ENCODE assay signal across 1 mouse cellular context in genomic region chr9:22084667-22085021, GRCm38 (mm10).
TF ChIP-seq lines count a peak whose summit lies in the region.

No protein-coding gene starts in this region.

TF ChIP-seq in MEL, 35 proteins besides CTCF, POLR2A, EP300 and RAD21 (continued from another document):
- TF ChIP-seq MAFK (IDR thresholded peaks at IDR 0.05; ENCODE audit: borderline replicate concordance, low read depth, low read length) (no peak), KAT2A (conservative IDR thresholded peaks at IDR 0.05; ENCODE audit: low read depth, low read length) (no peak), RCOR1 (IDR thresholded peaks at IDR 0.05; ENCODE audit: low read depth, low read length) (peak; percentile 98), NRF1 (IDR thresholded peaks at IDR 0.05; ENCODE audit: insufficient read depth, low read depth, low read length, poor library complexity, severe bottlenecking) (no peak), NELFE (IDR thresholded peaks at IDR 0.05; ENCODE audit: low read depth, low read length) (no peak), GABPA (IDR thresholded peaks at IDR 0.05; ENCODE audit: low read depth, low read length) (no peak), SIN3A (IDR thresholded peaks at IDR 0.05; ENCODE audit: low read length) (no peak), ZMIZ1 (IDR thresholded peaks at IDR 0.05; ENCODE audit: low read depth, low read length) (no peak), SMC3 (IDR thresholded peaks at IDR 0.05; ENCODE audit: low read depth, low read length) (no peak), USF1 (IDR thresholded peaks at IDR 0.05; ENCODE audit: low read depth, low read length) (no peak), MXI1 (IDR thresholded peaks at IDR 0.05; ENCODE audit: low read depth, low read length) (no peak), E2F4 (IDR thresholded peaks at IDR 0.05; ENCODE audit: borderline replicate concordance, low read depth, low read length) (no peak), MAZ (IDR thresholded peaks at IDR 0.05; ENCODE audit: low read depth, low read length) (no peak), ZC3H11A (IDR thresholded peaks at IDR 0.05; ENCODE audit: low read depth, low read length) (no peak), POLR2AphosphoS2 (IDR thresholded peaks at IDR 0.05; ENCODE audit: low read length) (no peak), GATA1 (IDR thresholded peaks at IDR 0.05; ENCODE audit: low read depth, low read length) (no peak), ZKSCAN1 (IDR thresholded peaks at IDR 0.05; ENCODE audit: low read depth, low read length) (no peak), BHLHE40 (IDR thresholded peaks at IDR 0.05; ENCODE audit: borderline replicate concordance, low read depth, low read length) (peak; percentile 23; the same call in 1 of the 2 replicates), POLR2AphosphoS5 (IDR thresholded peaks at IDR 0.05; ENCODE audit: borderline replicate concordance, low read depth, low read length) (no peak), ETS1 (IDR thresholded peaks at IDR 0.05; ENCODE audit: low read depth, low read length) (no peak), USF2 (IDR thresholded peaks at IDR 0.05; ENCODE audit: borderline replicate concordance in 1 of 2, insufficient read depth in 1 of 2, low read depth in 1 of 2, low read length in 2 of 2) (no peak), TCF12 (IDR thresholded peaks at IDR 0.05; ENCODE audit: low read depth, low read length) (0 out of 2 replicates have a peak, but pooled peaks have one; percentile 6)
